Mouse (Mus musculus) intestine, embryonic 15.5 days (tissue): ENCODE results near the gene Cox6b2. TPM values are rescaled to one million over a fixed set of nuclear protein-coding genes. Genes with fewer than 3 reads are reported as not detected.

ENCODE experiments used
- ATAC-seq: fragments of 200-750 bp; cut with Nextera tagmentation; 2 replicates; pipeline ENCODE4 v1.8.0; 2017; ENCODE audit warnings: moderate TSS enrichment, moderate library complexity
- H3K27ac ChIP-seq: fragments of 300-500 bp; sonication (generic); 2 replicates; pipeline ENCODE4 v1.5.1; 2015; ENCODE audit warnings: mild to moderate bottlenecking, inconsistent platforms
- H3K27me3 ChIP-seq: fragments of 300-500 bp; sonication (generic); replicated peaks from 2 replicates; pipeline ENCODE4 v1.6.1; 2015; ENCODE audit warnings: inconsistent platforms
- H3K36me3 ChIP-seq: fragments of 300-500 bp; sonication (generic); 2 replicates; pipeline ENCODE4 v1.6.1; 2015; ENCODE audit warnings: inconsistent platforms
- H3K4me1 ChIP-seq: fragments of 300-500 bp; sonication (generic); replicated peaks from 2 replicates; pipeline ENCODE4 v1.6.1; 2015; ENCODE audit warnings: inconsistent platforms
- H3K4me2 ChIP-seq: fragments of 300-500 bp; sonication (generic); replicated peaks from 2 replicates; pipeline ENCODE4 v1.6.1; 2015; ENCODE audit warnings: mild to moderate bottlenecking, inconsistent platforms
- H3K4me3 ChIP-seq: fragments of 300-500 bp; sonication (generic); replicated peaks from 2 replicates; pipeline ENCODE4 v1.5.1; 2015; ENCODE audit warnings: inconsistent platforms
- H3K9ac ChIP-seq: fragments of 300-500 bp; sonication (generic); 2 replicates; pipeline ENCODE4 v1.6.1; 2015; ENCODE audit warnings: inconsistent platforms
- H3K9me3 ChIP-seq: fragments of 300-500 bp; sonication (generic); 2 replicates; pipeline ENCODE4 v1.6.1; 2016; ENCODE audit warnings: inconsistent platforms
- whole genome bisulfite sequencing: fragments of 180-500 bp; shearing (Covaris S2); methylation state at CpG from one replicate; pipeline ENCODE4 v1.1.7; 2015; 5-methylcytosine and 5-hydroxymethylcytosine counted together
- polyA plus RNA-seq: library from polyadenylated mRNA; unstranded; fragments of >200 nt; fragmentation: Nextera tagmentation; extraction: Ambion mirVana; gene quantifications from 2 replicates; pipeline ENCODE4 v1.2.1, GENCODE M21; 2015

Cox6b2 gene
- polyA plus RNA-seq, 1 experiment from 2014 or later: 53.0 TPM

GRCm38 (mm10) chr7:4748321-4748720 is 4.6 kb downstream of the Cox6b2 start:
- Histone ChIP-seq H3K9ac (no peak overlapping the region), H3K4me3 (no peak overlapping the region), H3K27ac (no peak overlapping the region), H3K36me3 (peaks cover 19% of the 10 kb centered on the region; the same call in 1 of the 2 replicates), H3K4me2 (no peak overlapping the region), H3K4me1 (peaks cover 14% of the 10 kb centered on the region), H3K27me3 (no peaks in the 10 kb centered on the region), H3K9me3 (no peaks in the 10 kb centered on the region)
- no peak for ATAC-seq
- WGBS: 75% methylated on average over 4 of the region's 4 CpGs

GRCm38 (mm10) chr7:4747156-4747899 is 5.6 kb downstream of the Cox6b2 start:
- Histone ChIP-seq H3K27ac (no peak overlapping the region), H3K9ac (no peak overlapping the region), H3K36me3 (peaks cover 22% of the 10 kb centered on the region; the same call in 1 of the 2 replicates), H3K4me3 (no peak overlapping the region), H3K9me3 (no peaks in the 10 kb centered on the region), H3K4me2 (no peak overlapping the region), H3K4me1 (peaks cover 19% of the 10 kb centered on the region), H3K27me3 (no peaks in the 10 kb centered on the region)
- 75% methylated on average over 9 of the region's 9 CpGs for WGBS
- no peak for ATAC-seq

GRCm38 (mm10) chr7:4746326-4746980 is 6.4 kb downstream of the Cox6b2 start:
- no peak overlapping the region for H3K4me3 ChIP-seq
- H3K27ac ChIP-seq: no peak overlapping the region
- H3K4me1 ChIP-seq: peaks cover 19% of the 10 kb centered on the region
- ATAC-seq: no peak
- 87% methylated on average over 22 of the region's 22 CpGs for WGBS
- no peaks in the 10 kb centered on the region for H3K9me3 ChIP-seq
- H3K4me2 ChIP-seq: no peak overlapping the region
- H3K36me3 ChIP-seq: peaks cover 22% of the 10 kb centered on the region; the same call in 1 of the 2 replicates
- no peak overlapping the region for H3K9ac ChIP-seq
- no peaks in the 10 kb centered on the region for H3K27me3 ChIP-seq

GRCm38 (mm10) chr7:4744886-4745285 is 8.0 kb downstream of the Cox6b2 start:
- peaks cover 20% of the 10 kb centered on the region; the same call in 1 of the 2 replicates for H3K36me3 ChIP-seq
- WGBS: 95% methylated on average over 6 of the region's 6 CpGs
- no peak overlapping the region for H3K4me2 ChIP-seq
- no peaks in the 10 kb centered on the region for H3K9me3 ChIP-seq
- ATAC-seq: no peak
- H3K9ac ChIP-seq: no peak overlapping the region
- H3K4me3 ChIP-seq: no peak overlapping the region
- peaks cover 26% of the 10 kb centered on the region for H3K4me1 ChIP-seq
- no peak overlapping the region for H3K27ac ChIP-seq
- H3K27me3 ChIP-seq: no peaks in the 10 kb centered on the region

- H3K4me1 ChIP-seq: peaks cover 31% of the 10 kb centered on the region
- H3K27me3 ChIP-seq: no peaks in the 10 kb centered on the region
- H3K4me2 ChIP-seq: no peak overlapping the region
- H3K27ac ChIP-seq: no peak overlapping the region
- H3K4me3 ChIP-seq: no peak overlapping the region
- no peak overlapping the region for H3K9ac ChIP-seq
- H3K36me3 ChIP-seq: peaks cover 20% of the 10 kb centered on the region; the same call in 1 of the 2 replicates
- WGBS: 63% methylated on average over 2 of the region's 2 CpGs
- H3K9me3 ChIP-seq: no peaks in the 10 kb centered on the region
- ATAC-seq: no peak
These were observed 9.5 kb downstream of the Cox6b2 start for GRCm38 (mm10) chr7:4743354-4743753.

- Histone ChIP-seq H3K4me1 (peaks cover 31% of the 10 kb centered on the region), H3K27ac (no peak overlapping the region), H3K4me3 (no peak overlapping the region), H3K4me2 (peak overlapping the region; percentile 83; the same call in 1 of the 2 replicates), H3K9ac (no peak overlapping the region), H3K9me3 (no peaks in the 10 kb centered on the region), H3K36me3 (peaks cover 20% of the 10 kb centered on the region; the same call in 1 of the 2 replicates), H3K27me3 (no peaks in the 10 kb centered on the region)
- WGBS: 85% methylated on average over 6 of the region's 6 CpGs
- no peak for ATAC-seq
These were observed 10.4 kb downstream of the Cox6b2 start for GRCm38 (mm10) chr7:4742482-4742819.

GRCm38 (mm10) chr7:4741672-4742481 is 11.0 kb downstream of the Cox6b2 start:
- peaks cover 31% of the 10 kb centered on the region for H3K4me1 ChIP-seq
- H3K27ac ChIP-seq: peak overlapping the region; percentile 86; the same call in 1 of the 2 replicates
- H3K9ac ChIP-seq: no peak overlapping the region
- no peaks in the 10 kb centered on the region for H3K27me3 ChIP-seq
- peak overlapping the region; percentile 60; the same call in 1 of the 2 replicates for H3K4me3 ChIP-seq
- WGBS: 78% methylated on average over 21 of the region's 21 CpGs
- H3K36me3 ChIP-seq: peaks cover 18% of the 10 kb centered on the region; the same call in 1 of the 2 replicates
- no peak for ATAC-seq
- H3K9me3 ChIP-seq: no peaks in the 10 kb centered on the region
- peak overlapping the region; percentile 83 for H3K4me2 ChIP-seq

- peak overlapping the region; percentile 60 for H3K4me3 ChIP-seq
- 0 out of 2 replicates have a peak, but pooled peaks cover 11% of the 10 kb centered on the region for H3K36me3 ChIP-seq
- no peaks in the 10 kb centered on the region for H3K27me3 ChIP-seq
- peaks cover 31% of the 10 kb centered on the region for H3K4me1 ChIP-seq
- peak overlapping the region; percentile 83 for H3K4me2 ChIP-seq
- ATAC-seq: 0 out of 2 replicates have a peak, but pooled peaks have one; percentile 10
- H3K27ac ChIP-seq: peak overlapping the region; percentile 86
- peak overlapping the region; percentile 77 for H3K9ac ChIP-seq
- no peaks in the 10 kb centered on the region for H3K9me3 ChIP-seq
- 2% methylated on average over 4 of the region's 4 CpGs for WGBS
These were observed 11.7 kb downstream of the Cox6b2 start for GRCm38 (mm10) chr7:4741151-4741550.

- H3K4me2 ChIP-seq: peak overlapping the region; percentile 83
- peak; percentile 48 for ATAC-seq
These were observed 12.6 kb downstream of the Cox6b2 start for GRCm38 (mm10) chr7:4740309-4740727.

GRCm38 (mm10) chr7:4739544-4740275 is 13.2 kb downstream of the Cox6b2 start, which contains the start of gene Kmt5c:
Kmt5c (plus strand) TSS chr7:4740115.
- Histone ChIP-seq H3K27ac (peak within 1 kb of the TSS; percentile 86), H3K4me1 (peaks cover 31% of the 10 kb centered on the region), H3K36me3 (0 out of 2 replicates have a peak, but pooled peaks cover 9% of the 10 kb centered on the region), H3K9ac (peak within 1 kb of the TSS; percentile 77), H3K4me2 (peak within 1 kb of the TSS; percentile 83), H3K9me3 (no peaks in the 10 kb centered on the region), H3K27me3 (no peaks in the 10 kb centered on the region), H3K4me3 (peak within 1 kb of the TSS; percentile 60)
- under 1% methylated on average over 34 of the region's 44 CpGs for WGBS
- ATAC-seq: peak; percentile 97

More at GRCm38 (mm10) chr7:4740309-4740727, 12.6 kb downstream of the Cox6b2 start:
- no peaks in the 10 kb centered on the region for H3K9me3 ChIP-seq
- peaks cover 31% of the 10 kb centered on the region for H3K4me1 ChIP-seq
- WGBS: 0% methylated on average over 14 of the region's 14 CpGs
- no peaks in the 10 kb centered on the region for H3K27me3 ChIP-seq
- peak overlapping the region; percentile 77 for H3K9ac ChIP-seq
- peak overlapping the region; percentile 60 for H3K4me3 ChIP-seq
- 0 out of 2 replicates have a peak, but pooled peaks cover 11% of the 10 kb centered on the region for H3K36me3 ChIP-seq
- H3K27ac ChIP-seq: peak overlapping the region; percentile 86

GRCm38 (mm10) chr7:4739041-4739543 is 13.8 kb downstream of the Cox6b2 start:
- Histone ChIP-seq H3K4me1 (peaks cover 31% of the 10 kb centered on the region), H3K27ac (peak overlapping the region; percentile 41), H3K36me3 (0 out of 2 replicates have a peak, but pooled peaks cover 6% of the 10 kb centered on the region), H3K4me2 (peak overlapping the region; percentile 58), H3K9ac (peak overlapping the region; percentile 2; the same call in 1 of the 2 replicates), H3K4me3 (peak overlapping the region; percentile 33), H3K27me3 (no peaks in the 10 kb centered on the region), H3K9me3 (no peaks in the 10 kb centered on the region)
- WGBS: 47% methylated on average over 10 of the region's 10 CpGs
- no peak for ATAC-seq
